Mouse (Mus musculus): ENCODE measurements around the gene C530025M09Rik.

Gene C530025M09Rik

GRCm38 (mm10) chr2:149798613-149799012 lies 32.4 kb downstream of the C530025M09Rik start:
- no peak for DNase-seq (ENCODE audit: low spot score)
